Mouse (Mus musculus) right cerebral cortex, postnatal 4 days (tissue): Measurements from ENCODE around the gene Chfr.
"Not testable (repeated sequence)": the region's sequence is repeated elsewhere in the genome, so short reads cannot be mapped to it uniquely, and the experiment has no call there.

Experiments used
- DNase-seq: peaks from one replicate; pipeline ENCODE4 v3.0.0-alpha.2; 2022

The Chfr gene

DNA sequence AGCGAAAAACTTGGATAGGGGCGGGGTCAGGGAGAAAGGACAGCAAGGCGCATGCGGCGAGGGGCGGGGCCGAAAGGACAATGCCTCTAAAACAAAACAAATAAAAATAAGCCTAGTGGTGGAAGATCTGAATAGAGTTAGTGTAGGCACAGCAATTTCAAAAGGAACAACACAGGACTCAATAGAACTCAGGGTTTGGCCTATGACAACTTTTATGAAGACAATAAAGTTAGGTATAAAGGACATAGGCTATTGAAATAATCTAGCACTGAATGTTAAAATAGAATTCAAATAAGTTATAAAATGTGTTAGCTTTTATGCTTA lies 27.4 kb upstream of the Chfr start:
- no peak for DNase-seq

- peak; percentile 96 for DNase-seq
These were observed 25.6 kb upstream of the Chfr start, which contains the start of gene Zfp605 for GRCm38 (mm10) chr5:110109991-110110441. Gene Zfp605 (plus strand): TSS chr5:110110092.

DNA sequence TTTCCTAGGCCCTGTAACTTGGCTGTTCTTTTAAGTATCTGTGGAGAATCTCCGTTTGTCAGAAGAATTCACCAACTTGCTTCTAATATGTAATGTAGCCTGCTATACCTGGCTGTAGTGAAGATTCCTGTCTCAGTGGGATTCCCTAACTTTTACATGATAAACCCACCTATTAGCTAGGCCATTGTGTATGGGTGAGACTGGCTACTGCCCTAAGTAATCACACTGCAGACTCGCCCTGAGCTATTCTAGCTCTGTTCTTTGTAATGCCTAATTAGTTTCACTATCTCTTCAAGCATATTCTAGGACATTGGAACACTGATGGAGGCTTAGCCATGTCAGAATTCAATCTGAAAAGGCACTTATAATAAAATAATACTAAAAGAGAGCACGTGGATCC lies 13.3 kb upstream of the Chfr start:
- DNase-seq: not testable (repeated sequence)

DNA sequence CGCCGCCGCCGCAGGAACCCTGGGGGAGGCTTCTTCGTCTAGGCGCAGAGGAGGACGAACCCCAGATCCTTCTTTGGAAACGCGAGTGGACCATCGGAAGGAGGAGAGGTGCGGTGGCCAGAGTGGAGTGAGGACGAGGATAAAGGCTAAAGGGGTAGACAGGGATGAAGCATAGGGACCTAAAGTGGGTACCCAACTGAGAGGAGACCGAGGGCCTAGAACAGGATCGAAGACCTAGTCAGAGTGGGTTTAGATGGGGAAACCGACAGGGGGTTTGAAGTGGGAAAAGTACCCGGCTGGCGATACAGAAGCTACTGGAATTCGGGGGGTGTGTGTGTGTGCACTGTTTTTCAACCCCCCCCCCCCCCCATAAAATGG lies 434 bp downstream of the Chfr start:
- DNase-seq: no peak

- DNase-seq: no peak
These were observed 2.2 kb downstream of the Chfr start for GRCm38 (mm10) chr5:110137816-110138215.

DNA sequence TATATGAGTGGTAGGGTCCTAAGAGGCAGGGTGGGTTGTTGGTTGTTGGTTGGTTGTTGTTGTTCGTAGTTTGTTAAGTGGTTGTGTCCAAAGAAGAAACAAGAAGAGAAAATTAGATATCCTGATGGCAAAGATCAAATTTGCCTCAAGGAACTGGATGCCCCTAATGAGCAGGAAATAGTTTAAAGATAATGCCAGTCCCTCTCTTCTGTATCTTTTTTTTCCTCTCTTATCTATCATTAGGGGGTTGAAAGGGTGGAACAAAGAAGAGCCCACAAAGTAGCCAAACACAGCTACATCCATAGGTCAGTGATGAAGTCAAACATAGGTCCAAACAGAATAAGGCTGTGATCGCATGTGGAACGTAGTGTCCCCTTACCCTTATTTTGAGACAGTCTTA lies 3.7 kb downstream of the Chfr start:
- no peak for DNase-seq

- DNase-seq: no peak
These were observed 4.8 kb downstream of the Chfr start for GRCm38 (mm10) chr5:110140424-110140823.

- DNase-seq: no peak
These were observed 6.7 kb downstream of the Chfr start for GRCm38 (mm10) chr5:110142309-110142708.

DNA sequence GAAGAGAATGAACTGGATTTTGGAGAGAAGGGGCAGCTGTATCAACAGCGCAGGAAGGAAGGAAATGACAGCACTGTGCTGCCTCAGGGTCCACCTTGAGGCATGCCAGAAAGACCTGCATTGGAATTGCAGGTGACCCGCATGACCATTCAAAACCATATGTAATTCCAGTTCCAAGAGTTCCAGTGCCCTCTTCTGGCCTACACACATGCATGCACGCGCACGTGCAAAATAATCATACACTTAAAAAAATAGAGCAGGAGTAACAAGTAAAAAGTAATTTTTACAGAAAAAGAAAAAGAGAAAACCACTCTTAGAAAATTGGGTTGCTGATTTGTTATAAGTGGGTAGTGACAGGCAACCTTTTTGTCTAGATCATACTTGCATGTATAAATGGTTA lies 7.4 kb downstream of the Chfr start:
- DNase-seq: no peak

DNA sequence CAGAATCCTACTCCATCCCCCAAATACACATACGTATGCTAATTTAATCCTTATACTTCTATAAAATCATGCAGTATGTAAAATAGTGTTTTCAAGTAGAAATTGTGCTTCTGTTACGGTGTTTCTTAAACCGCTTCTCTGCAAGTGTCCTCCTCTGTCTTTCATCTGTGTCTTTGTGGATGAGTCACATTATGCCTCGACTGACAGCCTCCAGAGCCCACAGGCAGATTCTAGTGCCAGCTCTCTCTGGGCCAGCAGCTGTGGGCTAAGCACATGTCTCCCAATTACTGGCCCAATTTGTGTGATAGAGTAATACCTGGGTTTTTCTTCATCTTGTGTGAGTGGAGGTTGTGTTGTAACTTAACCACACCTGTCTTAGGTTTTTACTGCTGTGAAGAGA lies 33.7 kb downstream of the Chfr start:
- no peak for DNase-seq

DNA sequence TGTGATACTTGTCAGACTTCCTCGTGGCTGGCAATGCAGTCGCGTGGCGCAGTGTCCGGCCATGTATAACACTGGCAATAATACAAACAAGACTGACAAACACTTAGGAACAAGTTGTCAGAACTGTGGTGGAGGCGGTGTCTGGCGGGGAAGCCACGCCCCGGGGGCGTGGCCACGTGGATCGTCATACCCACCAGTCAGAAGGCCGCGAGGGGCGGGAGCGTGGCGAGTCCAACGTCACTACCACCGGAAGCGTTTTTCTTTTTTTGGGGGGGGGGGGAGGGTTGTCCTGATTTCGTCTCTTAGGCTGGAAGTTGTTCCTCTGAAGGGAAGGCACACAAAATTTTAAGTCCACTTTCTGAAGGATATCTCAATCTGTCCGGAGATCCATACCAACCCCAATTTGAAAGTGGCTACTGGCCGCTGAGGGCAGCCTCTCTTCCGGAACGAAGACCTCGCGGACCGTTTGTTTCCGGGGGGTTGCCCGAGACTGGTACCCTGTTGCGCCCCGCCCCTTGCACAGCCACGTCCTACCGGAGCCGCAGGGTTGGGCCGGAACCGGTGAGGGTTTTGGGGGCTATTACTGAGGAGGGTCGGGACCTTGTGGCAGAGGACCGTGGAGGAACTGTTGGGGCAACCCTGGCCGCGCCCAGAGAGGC lies 40.8 kb downstream of the Chfr start, which contains the start of gene Golga3:
Gene Golga3, plus strand, starts transcription at position 340 of the 659 bp plus-strand sequence.
- peak; percentile 89 for DNase-seq

GRCm38 (mm10) chr5:110177021-110177420 lies 41.4 kb downstream of the Chfr start:
- DNase-seq: no peak

GRCm38 (mm10) chr5:110178628-110179027 lies 43.0 kb downstream of the Chfr start:
- no peak for DNase-seq

DNA sequence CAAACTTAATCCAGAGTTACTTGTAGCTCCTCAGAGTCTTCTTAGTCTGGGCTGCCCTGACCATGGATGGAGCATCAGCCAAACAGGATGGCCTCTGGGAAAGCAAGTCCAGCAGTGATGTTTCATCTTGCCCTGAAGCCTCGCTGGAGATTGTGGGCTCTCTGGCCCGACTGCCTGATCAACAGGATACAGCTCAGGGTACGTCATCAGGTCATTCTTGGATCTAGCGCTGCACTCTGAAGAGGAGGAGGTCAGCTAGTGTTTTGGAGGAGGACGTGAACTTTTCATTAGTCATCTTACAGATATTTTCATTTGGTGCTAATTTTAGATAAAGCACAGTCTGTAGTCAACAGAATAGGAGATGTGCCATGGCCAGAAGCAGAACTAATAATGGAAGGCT lies 46.1 kb downstream of the Chfr start:
- no peak for DNase-seq

DNA sequence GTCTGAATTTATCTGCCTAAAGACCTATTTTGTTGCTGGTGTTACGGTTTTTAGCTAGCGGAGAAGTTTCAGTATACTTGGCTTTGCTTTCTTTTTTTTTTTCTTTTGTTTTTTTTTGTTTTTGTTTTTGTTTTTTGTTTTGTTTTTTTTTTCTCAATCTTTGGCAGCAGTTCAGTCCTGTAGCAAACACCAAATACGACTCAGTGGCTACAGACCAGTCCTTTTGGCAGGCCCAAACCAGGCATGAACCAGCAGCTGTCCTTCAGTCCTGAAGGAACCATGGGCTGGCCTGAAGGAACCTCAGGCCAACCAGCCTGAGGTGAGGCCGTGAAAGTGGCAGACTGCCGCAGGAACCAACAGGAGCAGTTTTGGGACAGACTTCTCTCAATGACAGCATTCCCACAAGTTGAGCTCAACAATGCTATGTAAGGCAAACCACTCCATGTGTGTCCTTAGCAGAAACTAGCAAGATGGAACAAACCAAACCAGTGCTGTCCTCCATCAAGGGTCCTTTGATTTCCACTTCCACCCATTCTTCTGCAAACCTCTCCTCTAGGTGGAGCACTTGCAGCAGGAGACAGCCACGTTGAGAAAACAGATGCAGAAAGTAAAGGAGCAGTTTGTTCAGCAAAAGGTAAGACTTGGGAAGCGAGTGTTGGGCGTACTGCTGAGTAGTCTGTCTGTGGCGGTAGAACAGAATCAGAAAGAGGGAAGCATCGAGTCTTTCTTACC lies 67.7 kb downstream of the Chfr start:
- DNase-seq: no peak

GRCm38 (mm10) chr5:110204777-110205176 lies 69.1 kb downstream of the Chfr start:
- DNase-seq: no peak

GRCm38 (mm10) chr5:110211312-110211711 lies 75.7 kb downstream of the Chfr start:
- DNase-seq: no peak

GRCm38 (mm10) chr5:110216780-110217179 lies 81.1 kb downstream of the Chfr start:
- no peak for DNase-seq

DNA sequence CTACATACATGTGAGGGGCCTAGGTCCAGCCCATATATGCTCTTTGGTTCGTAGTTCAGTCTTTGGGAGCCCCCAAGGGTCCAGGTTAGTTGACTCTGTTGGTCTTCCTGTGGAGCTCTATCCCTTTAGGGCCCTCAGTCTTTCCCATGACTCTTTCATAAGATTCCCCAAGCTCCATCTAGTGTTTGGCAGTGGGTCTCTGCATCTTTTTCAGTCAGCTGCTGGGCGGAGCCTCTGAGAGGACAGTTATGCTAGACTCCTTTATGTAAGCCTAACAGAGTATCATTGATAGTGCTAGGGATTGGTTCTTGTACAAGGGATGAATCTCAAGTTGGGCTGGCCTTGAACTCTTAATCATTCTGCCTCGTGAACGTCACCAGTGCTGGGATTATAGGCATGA lies 84.7 kb downstream of the Chfr start:
- no peak for DNase-seq
